Mouse (Mus musculus) embryonic facial prominence, embryonic 13.5 days (tissue): ENCODE data around the gene Olfr935. TPM values are rescaled to one million over a fixed set of nuclear protein-coding genes. Genes with fewer than 3 reads are reported as not detected.

Source experiments
- ATAC-seq: fragments of 200-750 bp; cut with Nextera tagmentation; 2 replicates; pipeline ENCODE4 v1.8.0; 2017; ENCODE audit warnings: low read depth; ENCODE audit not compliant: insufficient number of reproducible peaks, insufficient read depth, low FRiP score, low TSS enrichment
- H3K27ac ChIP-seq: fragments of 300-500 bp; sonication (generic); 2 replicates; pipeline ENCODE4 v1.5.1; 2015; ENCODE audit warnings: moderate library complexity, mild to moderate bottlenecking, inconsistent platforms
- H3K27me3 ChIP-seq: fragments of 300-500 bp; sonication (generic); 2 replicates; pipeline ENCODE4 v1.6.1; 2015; ENCODE audit warnings: mild to moderate bottlenecking, inconsistent platforms
- H3K36me3 ChIP-seq: fragments of 300-500 bp; sonication (generic); 2 replicates; pipeline ENCODE4 v1.6.1; 2015; ENCODE audit warnings: mild to moderate bottlenecking, inconsistent platforms
- H3K4me1 ChIP-seq: fragments of 300-500 bp; sonication (generic); 2 replicates; pipeline ENCODE4 v1.6.1; 2015; ENCODE audit warnings: inconsistent platforms
- H3K4me2 ChIP-seq: fragments of 300-500 bp; sonication (generic); 2 replicates; pipeline ENCODE4 v1.6.1; 2015; ENCODE audit warnings: moderate library complexity, mild to moderate bottlenecking, inconsistent platforms
- H3K4me3 ChIP-seq: fragments of 300-500 bp; sonication (generic); 2 replicates; pipeline ENCODE4 v1.5.1; 2015; ENCODE audit warnings: mild to moderate bottlenecking, inconsistent platforms
- H3K9ac ChIP-seq: fragments of 300-500 bp; sonication (generic); 2 replicates; pipeline ENCODE4 v1.6.1; 2015; ENCODE audit warnings: mild to moderate bottlenecking, inconsistent platforms
- H3K9me3 ChIP-seq: fragments of 300-500 bp; sonication (generic); 2 replicates; pipeline ENCODE4 v1.6.1; 2016; ENCODE audit warnings: inconsistent platforms
- WGBS: fragments of 180-500 bp; shearing (Covaris S2); methylation state at CpG from one replicate; pipeline ENCODE4 v1.1.7; 2015; ENCODE audit warnings: mixed read lengths; 5-methylcytosine and 5-hydroxymethylcytosine counted together
- microRNA-seq: library from miRNA; unstranded; fragments of <30 nt; microRNA quantifications from one replicate; pipeline ENCODE4, GENCODE M21; 2016
- polyA plus RNA-seq: library from polyadenylated mRNA; unstranded; fragments of >200 nt; fragmentation: Nextera tagmentation; extraction: Ambion mirVana; gene quantifications from 2 replicates; pipeline ENCODE4 v1.2.1, GENCODE M21; 2015

The Olfr935 gene
- polyA plus RNA-seq, result not detected in 2 replicates

DNA sequence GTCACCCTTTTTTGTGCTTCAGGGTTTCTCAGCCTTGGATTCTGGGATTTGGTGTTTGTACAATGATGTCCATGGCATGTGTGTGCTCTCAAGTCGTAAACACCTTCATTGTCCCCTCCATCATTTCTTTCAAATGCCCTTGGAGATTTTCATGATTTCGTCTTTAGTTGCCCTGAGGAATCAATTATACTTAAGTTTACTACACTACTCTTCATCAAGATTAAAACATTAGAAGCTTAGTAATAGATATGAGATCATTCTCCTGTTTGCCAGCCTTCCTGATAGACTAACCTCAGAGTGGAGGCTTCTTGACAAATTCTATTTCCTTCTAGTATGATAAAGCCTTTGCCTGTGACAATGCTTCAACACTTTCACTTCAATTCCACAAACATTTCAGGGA lies at the start of gene Olfr935:
Gene Olfr935 (minus strand): TSS at position 101 of the 400 bp plus-strand sequence.
- Histone ChIP-seq H3K4me2 (no peak within 1 kb of the TSS), H3K9ac (no peak within 1 kb of the TSS), H3K27me3 (no peaks in the 10 kb centered on the region), H3K4me1 (no peaks in the 10 kb centered on the region), H3K36me3 (no peaks in the 10 kb centered on the region), H3K27ac (no peak within 1 kb of the TSS), H3K4me3 (no peak within 1 kb of the TSS), H3K9me3 (no peaks in the 10 kb centered on the region)
- ATAC-seq, result no peak
- 72% methylated on average over 2 of the region's 2 CpGs for WGBS

DNA sequence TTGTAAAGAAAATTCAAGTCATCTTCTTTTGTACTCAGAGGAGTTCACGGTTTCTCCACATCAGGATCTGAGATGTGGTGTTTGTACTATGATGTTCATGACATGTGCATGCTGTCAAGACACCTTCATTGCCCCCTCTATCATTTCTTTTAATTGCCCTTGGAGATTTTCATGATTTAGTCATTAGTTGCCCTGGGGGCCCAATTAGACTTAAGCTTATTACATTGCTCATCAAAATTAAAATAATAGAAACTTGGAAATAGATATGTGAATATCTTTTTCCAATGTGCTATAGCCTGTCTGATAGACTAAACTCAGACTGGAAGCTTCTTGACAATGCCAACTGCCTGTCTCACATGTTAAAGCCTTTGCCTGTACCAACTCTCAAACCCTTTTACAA lies 23.8 kb upstream of the Olfr935 start, which contains the start of gene Olfr146:
Gene Olfr146 (minus strand): TSS at position 101 of the 400 bp plus-strand sequence.
- Histone ChIP-seq H3K4me3 (no peak within 1 kb of the TSS), H3K9ac (no peak within 1 kb of the TSS), H3K9me3 (no peaks in the 10 kb centered on the region), H3K36me3 (no peaks in the 10 kb centered on the region), H3K27ac (no peak within 1 kb of the TSS), H3K4me2 (no peak within 1 kb of the TSS), H3K27me3 (no peaks in the 10 kb centered on the region), H3K4me1 (no peaks in the 10 kb centered on the region)
- no peak for ATAC-seq
- WGBS, result 73% methylated on average over 1 of the region's 1 CpGs

DNA sequence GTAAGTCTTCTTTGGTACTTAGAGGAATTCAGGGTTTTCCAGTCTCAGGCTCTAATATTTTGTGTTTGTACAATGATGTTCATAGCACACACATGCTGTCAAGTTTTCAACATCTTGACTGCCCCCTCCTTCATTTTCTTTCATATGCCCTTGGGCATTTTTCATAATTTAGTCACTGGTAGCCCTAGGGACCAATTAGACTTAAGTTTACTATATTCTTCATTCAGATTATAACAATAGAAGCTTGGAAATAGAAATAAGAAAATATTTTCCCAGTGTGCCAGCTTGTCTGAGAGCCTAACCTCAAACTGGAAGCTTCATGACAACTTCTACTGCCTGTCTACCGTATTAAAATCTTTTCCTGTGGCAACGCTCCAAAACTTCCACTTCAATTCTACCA lies 11.3 kb downstream of the Olfr935 start, which contains the start of gene Olfr934:
Gene Olfr934 (minus strand): TSS at position 101 of the 400 bp plus-strand sequence.
- no peak for ATAC-seq
- Histone ChIP-seq H3K9me3 (no peaks in the 10 kb centered on the region), H3K36me3 (no peaks in the 10 kb centered on the region), H3K27ac (no peak within 1 kb of the TSS), H3K4me2 (no peak within 1 kb of the TSS), H3K4me1 (no peaks in the 10 kb centered on the region), H3K27me3 (no peaks in the 10 kb centered on the region), H3K4me3 (no peak within 1 kb of the TSS), H3K9ac (no peak within 1 kb of the TSS)
- WGBS, result 90% methylated on average over 2 of the region's 2 CpGs

DNA sequence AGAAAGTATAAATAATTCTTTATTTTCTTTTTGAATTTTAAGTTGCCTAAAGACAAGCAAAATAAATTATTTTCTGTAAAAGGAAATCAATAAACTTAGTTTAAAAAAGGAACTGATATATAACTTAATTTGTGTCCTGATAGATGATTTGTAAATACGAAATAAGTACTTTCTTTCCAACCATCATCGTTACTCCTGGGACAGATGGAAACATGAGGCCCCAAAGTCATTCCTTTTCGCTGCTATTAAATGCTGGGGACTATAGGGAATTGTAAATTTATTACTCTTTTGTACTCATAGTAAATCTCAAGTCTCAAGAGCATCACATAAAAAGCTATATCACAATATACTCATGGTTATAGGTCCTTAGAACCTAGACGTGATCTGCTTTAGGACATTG lies 27.5 kb downstream of the Olfr935 start, which contains the start of gene Olfr933:
Gene Olfr933 (plus strand): TSS at position 301 of the 400 bp plus-strand sequence.
- no peaks in the 10 kb centered on the region for H3K4me1 ChIP-seq
- H3K27me3 ChIP-seq, result no peaks in the 10 kb centered on the region
- H3K4me2 ChIP-seq, result no peak within 1 kb of the TSS
- H3K36me3 ChIP-seq, result no peaks in the 10 kb centered on the region
- H3K9ac ChIP-seq, result no peak within 1 kb of the TSS
- H3K9me3 ChIP-seq, result no peaks in the 10 kb centered on the region; the same call in 1 of the 2 replicates
- no peak within 1 kb of the TSS for H3K27ac ChIP-seq
- ATAC-seq, result no peak
- WGBS, result 83% methylated on average over 4 of the region's 4 CpGs
- H3K4me3 ChIP-seq, result no peak within 1 kb of the TSS

DNA sequence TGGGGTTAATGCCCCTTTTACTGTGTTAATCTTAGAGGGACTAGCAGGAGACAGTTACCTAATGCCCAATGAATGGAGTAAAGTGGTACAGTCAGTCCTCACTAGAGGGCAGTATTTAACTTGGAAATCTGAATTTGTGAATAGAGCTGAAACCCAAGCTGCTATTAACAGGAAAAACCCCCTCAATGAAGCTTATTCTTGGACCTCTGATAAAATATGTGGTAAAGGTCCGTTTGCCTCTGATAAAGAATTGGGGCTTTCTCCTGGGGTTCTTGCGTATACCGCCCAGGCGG lies 45.4 kb downstream of the Olfr935 start:
- no peaks in the 10 kb centered on the region for H3K4me1 ChIP-seq
- no peaks in the 10 kb centered on the region for H3K36me3 ChIP-seq
- ATAC-seq, result no peak
- no peak overlapping the region for H3K4me3 ChIP-seq
- H3K9ac ChIP-seq, result no peak overlapping the region
- no peaks in the 10 kb centered on the region for H3K27me3 ChIP-seq
- no peaks in the 10 kb centered on the region for H3K9me3 ChIP-seq
- H3K27ac ChIP-seq, result no peak overlapping the region
- WGBS, result 81% methylated on average over 4 of the region's 4 CpGs
- H3K4me2 ChIP-seq, result no peak overlapping the region

DNA sequence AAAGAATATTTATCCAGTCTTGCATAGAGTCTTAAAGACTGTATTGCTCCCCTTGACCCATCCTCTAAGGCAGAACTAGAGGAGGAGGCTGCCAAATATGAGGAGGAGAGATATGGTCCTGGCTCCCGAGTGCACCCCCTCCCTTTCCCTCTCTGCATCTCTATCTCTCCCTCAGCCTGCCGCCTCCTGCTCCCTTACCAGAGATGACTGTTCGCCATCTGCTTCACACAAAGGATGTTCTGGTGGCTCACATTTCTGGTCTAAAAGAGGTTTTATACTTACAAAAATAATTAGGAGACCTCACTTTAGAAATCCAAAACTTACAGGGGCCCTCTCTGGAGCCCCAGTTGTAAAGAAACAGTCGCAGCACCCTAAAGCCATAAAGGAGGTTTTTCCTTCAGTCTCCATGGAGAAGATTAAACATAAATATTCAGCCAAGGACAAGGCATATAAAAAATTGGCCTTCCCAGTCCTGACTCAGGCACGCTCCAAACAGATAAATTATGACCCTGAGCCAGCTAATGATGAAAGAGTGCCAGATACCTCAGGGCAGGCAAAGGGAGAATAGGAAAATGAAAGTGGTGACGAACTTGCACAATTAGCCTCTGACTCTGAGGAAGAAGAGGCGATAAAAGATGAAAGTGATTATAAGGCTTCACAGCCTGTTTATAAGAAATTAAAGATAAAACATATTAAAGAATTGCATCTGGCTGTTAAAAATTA lies 45.9 kb downstream of the Olfr935 start:
- Histone ChIP-seq H3K4me2 (no peak overlapping the region), H3K4me3 (no peak overlapping the region), H3K9ac (no peak overlapping the region), H3K27me3 (no peaks in the 10 kb centered on the region), H3K4me1 (no peaks in the 10 kb centered on the region), H3K9me3 (no peaks in the 10 kb centered on the region), H3K27ac (no peak overlapping the region), H3K36me3 (no peaks in the 10 kb centered on the region)
- WGBS, result 76% methylated on average over 7 of the region's 7 CpGs
- no peak for ATAC-seq

Small RNA genes lying within 50 kb of the gene (microRNA-seq; reads per million reads assigned to microRNA genes)
- gene Gm25529, result not detected

Other genes starting within 250 kb of the Olfr935 start
- 0.04 TPM in 1 of 2 replicates, not detected in the other for gene Olfr920, start 247.4 kb downstream of the Olfr935 start, polyA plus RNA-seq
- gene Olfr921, start 226.6 kb downstream of the Olfr935 start, polyA plus RNA-seq, result not detected in 2 replicates
- not detected in 2 replicates for gene Olfr922, start 185.1 kb downstream of the Olfr935 start, polyA plus RNA-seq
- gene Olfr923, start 173.1 kb downstream of the Olfr935 start, polyA plus RNA-seq, result 0.10 TPM in 1 of 2 replicates, not detected in the other
- not detected in 2 replicates for gene Olfr924, start 155.2 kb downstream of the Olfr935 start, polyA plus RNA-seq
- not detected in 2 replicates for gene Olfr26, start 144.6 kb downstream of the Olfr935 start, polyA plus RNA-seq
- not detected in 2 replicates for gene Olfr926, start 122.6 kb downstream of the Olfr935 start, polyA plus RNA-seq
- not detected in 2 replicates for gene Olfr930, start 69.9 kb downstream of the Olfr935 start, polyA plus RNA-seq
- not detected in 2 replicates for gene Olfr933, start 27.4 kb downstream of the Olfr935 start, polyA plus RNA-seq
- gene Olfr934, start 11.4 kb downstream of the Olfr935 start, polyA plus RNA-seq, result not detected in 2 replicates
- gene Olfr146, start 23.7 kb upstream of the Olfr935 start, polyA plus RNA-seq, result not detected in 2 replicates
- gene Olfr937, start 65.3 kb upstream of the Olfr935 start, polyA plus RNA-seq, result not detected in 2 replicates
- gene Olfr938, start 79.2 kb upstream of the Olfr935 start, polyA plus RNA-seq, result not detected in 2 replicates
- gene Olfr27, start 128.4 kb upstream of the Olfr935 start, polyA plus RNA-seq, result not detected in 2 replicates
- not detected in 2 replicates for gene Olfr943, start 166.6 kb upstream of the Olfr935 start, polyA plus RNA-seq
- gene Olfr944, start 202.2 kb upstream of the Olfr935 start, polyA plus RNA-seq, result not detected in 2 replicates